Mouse (Mus musculus): Measurements from ENCODE around the gene Grm1.

- TF ChIP-seq POLR2A (IDR thresholded peaks at IDR 0.05; ENCODE audit: low read depth, low read length) (no peak), CTCF (IDR thresholded peaks at IDR 0.05; ENCODE audit: extremely low read depth, insufficient read length, insufficient replicate concordance, low read depth, low read length) (no peak)
Observed at GRCm38 (mm10) chr10:11081611-11082398, at the start of gene Grm1.
